Mouse (Mus musculus) kidney, embryonic 16.5 days (tissue): Measurements from ENCODE around the gene Lrrc75b. TPM values are rescaled to one million over a fixed set of nuclear protein-coding genes. Genes with fewer than 3 reads are reported as not detected.
"Not testable (repeated sequence)": the region's sequence is repeated elsewhere in the genome, so short reads cannot be mapped to it uniquely, and the experiment has no call there.

ENCODE experiments used
- ATAC-seq: fragments of 200-750 bp; cut with Nextera tagmentation; 2 replicates; pipeline ENCODE4 v1.8.0; 2017; ENCODE audit warnings: moderate TSS enrichment; ENCODE audit not compliant: low FRiP score, low TSS enrichment
- H3K27ac ChIP-seq: fragments of 300-500 bp; sonication (generic); 2 replicates; pipeline ENCODE4 v1.5.1; 2014; ENCODE audit warnings: low read length
- H3K27me3 ChIP-seq: fragments of 300-500 bp; sonication (generic); 2 replicates; pipeline ENCODE4 v1.6.1; 2014; ENCODE audit warnings: low read length, control low read depth, mixed read lengths; ENCODE audit not compliant: insufficient read depth
- H3K36me3 ChIP-seq: fragments of 300-500 bp; sonication (generic); 2 replicates; pipeline ENCODE4 v1.6.1; 2014; ENCODE audit warnings: low read length, control low read depth, mixed read lengths; ENCODE audit not compliant: insufficient read depth
- H3K4me1 ChIP-seq: fragments of 300-500 bp; sonication (generic); 2 replicates; pipeline ENCODE4 v1.6.1; 2014; ENCODE audit warnings: low read length, control low read depth, mixed read lengths; ENCODE audit not compliant: insufficient read depth
- H3K4me2 ChIP-seq: fragments of 300-500 bp; sonication (generic); replicated peaks from 2 replicates; pipeline ENCODE4 v1.6.1; 2014; ENCODE audit warnings: low read depth, low read length
- H3K4me3 ChIP-seq: fragments of 300-500 bp; sonication (generic); 2 replicates; pipeline ENCODE4 v1.5.1; 2014; ENCODE audit warnings: mild to moderate bottlenecking, low read length
- H3K9ac ChIP-seq: fragments of 300-500 bp; sonication (generic); replicated peaks from 2 replicates; pipeline ENCODE4 v1.6.1; 2014; ENCODE audit warnings: low read length
- H3K9me3 ChIP-seq: fragments of 300-500 bp; sonication (generic); 2 replicates; pipeline ENCODE4 v1.6.1; 2016; ENCODE audit warnings: low read length, control low read depth
- WGBS: fragments of 180-500 bp; shearing (Covaris S2); extraction: QIAGEN DNeasy Blood & Tissue Kit; methylation state at CpG from one replicate; pipeline ENCODE4 v1.1.7; 2014; 5-methylcytosine and 5-hydroxymethylcytosine counted together
- polyA plus RNA-seq: library from polyadenylated mRNA; unstranded; fragments of >200 nt; fragmentation: Nextera tagmentation; extraction: Ambion mirVana; gene quantifications from 2 replicates; pipeline ENCODE4 v1.2.1, GENCODE M21; 2015

Lrrc75b gene
- polyA plus RNA-seq, 1 experiment from 2014 or later = 3.8 TPM

- Histone ChIP-seq H3K27me3 (no peaks in the 10 kb centered on the region), H3K9me3 (no peaks in the 10 kb centered on the region), H3K4me3 (no peak overlapping the region), H3K4me2 (0 out of 2 replicates have a peak overlapping the region, but pooled peaks have one; percentile 58), H3K9ac (no peak overlapping the region), H3K27ac (peak overlapping the region; percentile 47; the same call in 1 of the 2 replicates), H3K4me1 (peaks cover 9% of the 10 kb centered on the region), H3K36me3 (peaks cover 34% of the 10 kb centered on the region)
- no peak for ATAC-seq
- WGBS = 90% methylated on average over 8 of the region's 8 CpGs
These were observed 46.6 kb downstream of the Lrrc75b start for GRCm38 (mm10) chr10:75513306-75514067.

GRCm38 (mm10) chr10:75512796-75513195, 47.3 kb downstream of the Lrrc75b start:
- no peak for ATAC-seq
- Histone ChIP-seq H3K9ac (no peak overlapping the region), H3K36me3 (peaks cover 41% of the 10 kb centered on the region), H3K9me3 (no peaks in the 10 kb centered on the region), H3K4me2 (no peak overlapping the region), H3K4me1 (peaks cover 8% of the 10 kb centered on the region), H3K27me3 (no peaks in the 10 kb centered on the region), H3K27ac (peak overlapping the region; percentile 47; the same call in 1 of the 2 replicates), H3K4me3 (no peak overlapping the region)
- 78% methylated on average over 7 of the region's 7 CpGs for WGBS

- WGBS = 95% methylated on average over 7 of the region's 7 CpGs
- no peak for ATAC-seq
- H3K36me3 ChIP-seq = peaks cover 50% of the 10 kb centered on the region
These were observed 48.2 kb downstream of the Lrrc75b start for GRCm38 (mm10) chr10:75511897-75512296.

GRCm38 (mm10) chr10:75511060-75511459, 49.1 kb downstream of the Lrrc75b start:
- ATAC-seq = no peak
- Histone ChIP-seq H3K27me3 (no peaks in the 10 kb centered on the region), H3K9me3 (no peaks in the 10 kb centered on the region), H3K4me3 (no peak overlapping the region), H3K36me3 (peaks cover 52% of the 10 kb centered on the region), H3K4me1 (peaks cover 4% of the 10 kb centered on the region), H3K4me2 (no peak overlapping the region), H3K9ac (no peak overlapping the region), H3K27ac (no peak overlapping the region)
- 91% methylated on average over 9 of the region's 9 CpGs for WGBS

More at GRCm38 (mm10) chr10:75511897-75512296, 48.2 kb downstream of the Lrrc75b start:
- H3K9me3 ChIP-seq = no peaks in the 10 kb centered on the region
- no peak overlapping the region for H3K4me2 ChIP-seq
- H3K4me3 ChIP-seq = no peak overlapping the region
- H3K27me3 ChIP-seq = no peaks in the 10 kb centered on the region
- peaks cover 8% of the 10 kb centered on the region for H3K4me1 ChIP-seq
- H3K27ac ChIP-seq = no peak overlapping the region
- H3K9ac ChIP-seq = no peak overlapping the region

GRCm38 (mm10) chr10:75510446-75510845, 49.7 kb downstream of the Lrrc75b start:
- no peaks in the 10 kb centered on the region for H3K4me1 ChIP-seq
- H3K36me3 ChIP-seq = peaks cover 52% of the 10 kb centered on the region
- no peaks in the 10 kb centered on the region for H3K27me3 ChIP-seq
- no peak for ATAC-seq
- WGBS = 96% methylated on average over 7 of the region's 7 CpGs
- no peak overlapping the region for H3K4me3 ChIP-seq
- H3K9ac ChIP-seq = no peak overlapping the region
- no peak overlapping the region for H3K4me2 ChIP-seq
- H3K9me3 ChIP-seq = no peaks in the 10 kb centered on the region
- H3K27ac ChIP-seq = no peak overlapping the region

GRCm38 (mm10) chr10:75505928-75506327, 54.2 kb downstream of the Lrrc75b start:
- not testable (repeated sequence) for H3K27me3 ChIP-seq, H3K4me1 ChIP-seq, H3K4me2 ChIP-seq, ATAC-seq, H3K9ac ChIP-seq, H3K4me3 ChIP-seq, H3K27ac ChIP-seq, H3K9me3 ChIP-seq
- 92% methylated on average over 3 of the region's 3 CpGs for WGBS
- peaks cover 45% of the 10 kb centered on the region for H3K36me3 ChIP-seq

GRCm38 (mm10) chr10:75505130-75505495, 55.0 kb downstream of the Lrrc75b start:
- peaks cover 38% of the 10 kb centered on the region for H3K36me3 ChIP-seq
- no peak overlapping the region for H3K4me2 ChIP-seq
- H3K27ac ChIP-seq = no peak overlapping the region
- WGBS = 64% methylated on average over 3 of the region's 3 CpGs
- 0 out of 2 replicates have a peak, but pooled peaks have one; percentile 8 for ATAC-seq
- no peak overlapping the region for H3K9ac ChIP-seq
- H3K27me3 ChIP-seq = no peaks in the 10 kb centered on the region
- H3K4me3 ChIP-seq = no peak overlapping the region
- no peaks in the 10 kb centered on the region for H3K9me3 ChIP-seq
- no peaks in the 10 kb centered on the region for H3K4me1 ChIP-seq

- WGBS = 85% methylated on average over 8 of the region's 8 CpGs
- Histone ChIP-seq H3K27ac (no peak overlapping the region), H3K4me1 (no peaks in the 10 kb centered on the region), H3K9me3 (no peaks in the 10 kb centered on the region), H3K4me2 (no peak overlapping the region), H3K9ac (no peak overlapping the region), H3K4me3 (no peak overlapping the region), H3K36me3 (peaks cover 32% of the 10 kb centered on the region), H3K27me3 (no peaks in the 10 kb centered on the region)
- no peak for ATAC-seq
These were observed 55.6 kb downstream of the Lrrc75b start for GRCm38 (mm10) chr10:75504234-75505129.

GRCm38 (mm10) chr10:75503692-75504091, 56.4 kb downstream of the Lrrc75b start:
- H3K36me3 ChIP-seq = peaks cover 24% of the 10 kb centered on the region
- H3K27ac ChIP-seq = no peak overlapping the region
- H3K9me3 ChIP-seq = no peaks in the 10 kb centered on the region
- H3K9ac ChIP-seq = no peak overlapping the region
- H3K4me2 ChIP-seq = no peak overlapping the region
- no peak for ATAC-seq
- H3K4me3 ChIP-seq = no peak overlapping the region
- no peaks in the 10 kb centered on the region for H3K4me1 ChIP-seq
- WGBS = 90% methylated on average over 7 of the region's 7 CpGs
- no peaks in the 10 kb centered on the region for H3K27me3 ChIP-seq
